Mouse (Mus musculus): ENCODE results near the gene Fam57b. TPM values are rescaled to one million over a fixed set of nuclear protein-coding genes. Genes with fewer than 3 reads are reported as not detected.
A peak's percentile ranks its signal among the peaks of the same experiment; 100 is the strongest.

The Fam57b gene
- polyA plus RNA-seq (2012; rRNA removed): 0.30 and 0.62 TPM in 2 replicates

GRCm38 (mm10) chr7:126797411-126798126 is at the start of gene Fam57b:
Gene Fam57b (plus strand): TSS chr7:126797668.
- H3K36me3 ChIP-seq (ENCODE audit: control insufficient read depth, insufficient read depth, low read length): peaks cover 16% of the 10 kb centered on the region
- peak within 1 kb of the TSS; percentile 97 for H3K27ac ChIP-seq (ENCODE audit: insufficient read depth, low read length)
- peak within 1 kb of the TSS; percentile 95 for H3K4me3 ChIP-seq (ENCODE audit: extremely low read depth, insufficient read depth, insufficient read length)
- WGBS: 38% methylated on average over 20 of the region's 21 CpGs
- H3K27me3 ChIP-seq (ENCODE audit: control insufficient read depth, insufficient read depth, low read length): no peaks in the 10 kb centered on the region
- peaks cover 9% of the 10 kb centered on the region; the same call in 1 of the 2 replicates for H3K4me1 ChIP-seq (ENCODE audit: control insufficient read depth, insufficient read depth, insufficient read length)
- no peak for TF ChIP-seq POLR2A (IDR thresholded peaks at IDR 0.05; ENCODE audit: low read depth, low read length)
- TF ChIP-seq CTCF (IDR thresholded peaks at IDR 0.05; ENCODE audit: extremely low read depth, insufficient read depth, insufficient read length, insufficient replicate concordance): no peak
- no peak for DNase-seq (ENCODE audit: low read depth in 1 of 2, low spot score in 2 of 2)

DNA sequence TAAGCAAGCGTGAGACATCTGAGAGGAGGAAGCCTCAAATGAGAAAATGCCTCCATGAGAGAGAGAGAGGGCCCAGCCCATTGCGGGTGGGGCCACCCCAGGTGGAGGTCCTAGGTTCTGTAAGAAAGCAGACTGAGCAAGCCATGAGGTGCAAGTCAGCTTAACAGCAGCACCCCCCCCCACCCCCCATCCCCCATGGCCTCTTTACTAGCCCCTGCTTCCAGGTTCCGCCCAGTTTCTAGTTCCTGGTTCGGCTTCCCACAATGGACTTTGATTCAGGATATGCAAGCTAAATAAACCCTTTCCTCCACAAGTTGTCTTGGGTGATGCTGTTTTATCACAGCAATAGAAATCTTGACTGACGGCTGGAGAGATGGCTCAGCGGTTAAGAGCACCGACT is 48.6 kb upstream of the Fam57b start:
- H3K4me3 ChIP-seq (ENCODE audit: extremely low read depth, insufficient read depth, insufficient read length): no peak overlapping the region
- peaks cover 11% of the 10 kb centered on the region; the same call in 1 of the 2 replicates for H3K4me1 ChIP-seq (ENCODE audit: control insufficient read depth, insufficient read depth, insufficient read length)
- TF ChIP-seq POLR2A (IDR thresholded peaks at IDR 0.05; ENCODE audit: low read depth, low read length): no peak
- TF ChIP-seq CTCF (IDR thresholded peaks at IDR 0.05; ENCODE audit: extremely low read depth, insufficient read depth, insufficient read length, insufficient replicate concordance): no peak
- H3K36me3 ChIP-seq (ENCODE audit: control insufficient read depth, insufficient read depth, low read length): no peaks in the 10 kb centered on the region
- no peak overlapping the region for H3K27ac ChIP-seq (ENCODE audit: insufficient read depth, low read length)
- WGBS: 84% methylated on average over 7 of the region's 7 CpGs
- no peak for DNase-seq (ENCODE audit: low read depth in 1 of 2, low spot score in 2 of 2)
- no peaks in the 10 kb centered on the region for H3K27me3 ChIP-seq (ENCODE audit: control insufficient read depth, insufficient read depth, low read length)

GRCm38 (mm10) chr7:126749582-126750343 is 47.7 kb upstream of the Fam57b start:
- no peak overlapping the region for H3K4me3 ChIP-seq (ENCODE audit: extremely low read depth, insufficient read depth, insufficient read length)
- H3K27ac ChIP-seq (ENCODE audit: insufficient read depth, low read length): no peak overlapping the region
- H3K4me1 ChIP-seq (ENCODE audit: control insufficient read depth, insufficient read depth, insufficient read length): peaks cover 15% of the 10 kb centered on the region; the same call in 1 of the 2 replicates
- 94% methylated on average over 17 of the region's 17 CpGs for WGBS
- DNase-seq (ENCODE audit: low read depth in 1 of 2, low spot score in 2 of 2): no peak
- no peak for TF ChIP-seq CTCF (IDR thresholded peaks at IDR 0.05; ENCODE audit: extremely low read depth, insufficient read depth, insufficient read length, insufficient replicate concordance)
- no peak for TF ChIP-seq POLR2A (IDR thresholded peaks at IDR 0.05; ENCODE audit: low read depth, low read length)
- no peaks in the 10 kb centered on the region for H3K27me3 ChIP-seq (ENCODE audit: control insufficient read depth, insufficient read depth, low read length)
- H3K36me3 ChIP-seq (ENCODE audit: control insufficient read depth, insufficient read depth, low read length): no peaks in the 10 kb centered on the region

DNA sequence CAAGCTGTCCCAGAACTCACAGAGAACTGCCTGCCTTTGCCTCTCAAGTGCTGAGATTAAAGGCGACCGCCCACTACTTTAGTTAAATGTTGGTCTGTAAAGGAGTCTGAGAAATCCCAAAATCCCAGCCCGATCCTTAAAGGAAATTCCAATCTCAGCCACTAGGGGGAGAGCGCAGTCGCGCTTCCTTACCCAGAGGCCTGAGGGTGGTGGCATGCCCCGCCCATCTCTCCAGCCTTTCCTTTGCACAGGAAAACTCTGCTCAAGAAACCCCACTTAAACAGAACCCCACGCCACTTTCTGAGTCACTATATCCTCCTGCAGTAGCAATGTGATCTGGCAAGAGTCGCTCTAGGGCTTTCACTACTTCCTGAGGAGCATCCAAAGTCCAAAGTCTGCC is 42.6 kb upstream of the Fam57b start:
- 2% methylated on average over 9 of the region's 9 CpGs for WGBS
- no peak for TF ChIP-seq POLR2A (IDR thresholded peaks at IDR 0.05; ENCODE audit: low read depth, low read length)
- peak; percentile 69; the same call in 1 of the 2 replicates for TF ChIP-seq CTCF (IDR thresholded peaks at IDR 0.05; ENCODE audit: extremely low read depth, insufficient read depth, insufficient read length, insufficient replicate concordance)
- DNase-seq (ENCODE audit: low read depth in 1 of 2, low spot score in 2 of 2): peak in 1 of 2 experiments; percentile 53

DNA sequence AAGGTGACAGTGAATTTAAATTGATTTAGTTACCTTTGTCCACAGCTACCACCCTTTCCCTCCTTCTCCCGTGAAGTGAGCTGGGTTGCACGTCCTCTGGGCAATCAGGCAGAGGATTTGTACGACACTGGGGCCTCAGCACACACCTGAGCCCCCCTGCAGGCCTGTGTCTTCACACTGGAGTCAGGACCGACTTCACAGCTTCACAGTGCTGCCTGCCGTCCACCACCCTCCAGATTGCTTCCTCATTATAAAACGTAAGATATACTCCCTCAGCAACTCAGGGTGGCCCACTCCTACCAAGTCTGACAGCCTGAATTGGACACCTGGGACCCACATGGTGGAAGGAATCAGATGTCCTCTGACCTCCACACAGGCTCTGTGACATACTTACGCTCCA is 38.9 kb upstream of the Fam57b start:
- H3K4me3 ChIP-seq (ENCODE audit: extremely low read depth, insufficient read depth, insufficient read length): no peak overlapping the region
- WGBS: 82% methylated on average over 7 of the region's 7 CpGs
- TF ChIP-seq CTCF (IDR thresholded peaks at IDR 0.05; ENCODE audit: extremely low read depth, insufficient read depth, insufficient read length, insufficient replicate concordance): no peak
- TF ChIP-seq POLR2A (IDR thresholded peaks at IDR 0.05; ENCODE audit: low read depth, low read length): no peak
- H3K36me3 ChIP-seq (ENCODE audit: control insufficient read depth, insufficient read depth, low read length): no peaks in the 10 kb centered on the region; the same call in 1 of the 2 replicates
- H3K27me3 ChIP-seq (ENCODE audit: control insufficient read depth, insufficient read depth, low read length): no peaks in the 10 kb centered on the region
- peaks cover 10% of the 10 kb centered on the region; the same call in 1 of the 2 replicates for H3K4me1 ChIP-seq (ENCODE audit: control insufficient read depth, insufficient read depth, insufficient read length)
- no peak overlapping the region for H3K27ac ChIP-seq (ENCODE audit: insufficient read depth, low read length)
- no peak for DNase-seq (ENCODE audit: low read depth in 1 of 2, low spot score in 2 of 2)

More for the DNA sequence above, 42.6 kb upstream of the Fam57b start:
- H3K4me3 ChIP-seq (ENCODE audit: extremely low read depth, insufficient read depth, insufficient read length): peak overlapping the region; percentile 10; the same call in 1 of the 2 replicates
- no peaks in the 10 kb centered on the region for H3K27me3 ChIP-seq (ENCODE audit: control insufficient read depth, insufficient read depth, low read length)
- 0 out of 2 replicates have a peak overlapping the region, but pooled peaks have one; percentile 12 for H3K27ac ChIP-seq (ENCODE audit: insufficient read depth, low read length)
- H3K36me3 ChIP-seq (ENCODE audit: control insufficient read depth, insufficient read depth, low read length): no peaks in the 10 kb centered on the region
- H3K4me1 ChIP-seq (ENCODE audit: control insufficient read depth, insufficient read depth, insufficient read length): peaks cover 4% of the 10 kb centered on the region; the same call in 1 of the 2 replicates

GRCm38 (mm10) chr7:126759050-126759671 is 38.3 kb upstream of the Fam57b start, which contains the start of gene Mapk3:
Gene Mapk3 (plus strand): TSS chr7:126759601.
- peaks cover 10% of the 10 kb centered on the region; the same call in 1 of the 2 replicates for H3K4me1 ChIP-seq (ENCODE audit: control insufficient read depth, insufficient read depth, insufficient read length)
- TF ChIP-seq POLR2A (IDR thresholded peaks at IDR 0.05; ENCODE audit: low read depth, low read length) (no peak), CTCF (IDR thresholded peaks at IDR 0.05; ENCODE audit: extremely low read depth, insufficient read depth, insufficient read length, insufficient replicate concordance) (peak; percentile 62; the same call in 1 of the 2 replicates)
- no peaks in the 10 kb centered on the region for H3K27me3 ChIP-seq (ENCODE audit: control insufficient read depth, insufficient read depth, low read length)
- H3K4me3 ChIP-seq (ENCODE audit: extremely low read depth, insufficient read depth, insufficient read length): peak within 1 kb of the TSS; percentile 78
- H3K36me3 ChIP-seq (ENCODE audit: control insufficient read depth, insufficient read depth, low read length): no peaks in the 10 kb centered on the region; the same call in 1 of the 2 replicates
- peak; percentile 82 to 86 for DNase-seq (ENCODE audit: low read depth in 1 of 2, low spot score in 2 of 2)
- WGBS: 2% methylated on average over 34 of the region's 38 CpGs
- H3K27ac ChIP-seq (ENCODE audit: insufficient read depth, low read length): peak within 1 kb of the TSS; percentile 63

All from spleen, adult 2 months (tissue).